Mouse (Mus musculus) left cerebral cortex, adult 2 months (tissue): ENCODE measurements around the gene Vmn1r211. TPM values are rescaled to one million over a fixed set of nuclear protein-coding genes. Genes with fewer than 3 reads are reported as not detected.
"Not testable (repeated sequence)": the region's sequence is repeated elsewhere in the genome, so short reads cannot be mapped to it uniquely, and the experiment has no call there.

ENCODE experiments used
- DNase-seq, 2 experiments: peaks; one replicate each; pipeline ENCODE4 v3.0.0; 2021 to 2022; ENCODE audit warnings: low spot score in 2 of 2, mixed read lengths in 1 of 2; ENCODE audit errors: extremely low spot score in 1 of 2
- H3K27ac ChIP-seq: fragments of 200-600 bp; 2 replicates; pipeline ENCODE4 v1.8.1; 2022
- H3K4me3 ChIP-seq: fragments of 200-600 bp; 2 replicates; pipeline ENCODE4 v1.8.1; 2022
- CTCF ChIP-seq: fragments of 200-600 bp; IDR thresholded peaks from 2 replicates; pipeline ENCODE4 v1.8.1; 2022; ENCODE audit warnings: antibody characterized with exemption, mild to moderate bottlenecking, moderate library complexity
- intact Hi-C: fragments of 180-260 bp; cut with DNase I; formaldehyde crosslinking; loops from one replicate; pipeline ENCODE4 v1.15.1; 2025
- long read RNA-seq, 2 experiments: library from polyadenylated mRNA; stranded (forward); transcript quantifications; one replicate each; pipeline ENCODE4 v2.0.0; 2021; ENCODE audit warnings: borderline mapping rate in 2 of 2
- total RNA-seq, 2 experiments: library from RNA; stranded (reverse); gene quantifications; 2 replicates each; pipeline ENCODE4 v1.2.3; 2021

The Vmn1r211 gene
- total RNA-seq: not detected
- long read RNA-seq, experiment 1: 0 reads
- long read RNA-seq, experiment 2: 0 reads

DNA sequence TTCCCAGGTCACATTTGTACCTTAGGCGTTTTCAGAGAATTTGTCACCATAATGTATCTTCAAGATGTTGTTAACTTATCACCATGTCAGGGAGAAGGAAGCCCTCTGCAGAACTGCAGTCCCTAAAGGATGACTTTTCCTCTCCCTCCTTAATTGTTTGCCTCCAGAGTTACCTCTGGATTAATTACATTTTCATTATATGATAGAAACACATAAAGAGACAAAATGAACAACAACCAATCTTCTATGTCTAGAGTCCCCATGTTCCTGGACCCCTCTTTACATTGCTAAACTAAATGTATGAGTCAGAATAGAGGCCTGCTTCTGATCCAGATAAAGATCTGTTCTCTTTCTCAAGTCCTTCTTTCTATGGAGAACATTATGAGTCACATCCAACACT is at the start of gene Vmn1r211:
Gene Vmn1r211, minus strand, starts transcription at position 101 of the 400 bp plus-strand sequence.
- DNase-seq: no peak
- intact Hi-C loops: no loop called here
- Histone ChIP-seq H3K27ac (no peak within 1 kb of the TSS), H3K4me3 (no peak within 1 kb of the TSS)
- no peak for TF ChIP-seq CTCF

DNA sequence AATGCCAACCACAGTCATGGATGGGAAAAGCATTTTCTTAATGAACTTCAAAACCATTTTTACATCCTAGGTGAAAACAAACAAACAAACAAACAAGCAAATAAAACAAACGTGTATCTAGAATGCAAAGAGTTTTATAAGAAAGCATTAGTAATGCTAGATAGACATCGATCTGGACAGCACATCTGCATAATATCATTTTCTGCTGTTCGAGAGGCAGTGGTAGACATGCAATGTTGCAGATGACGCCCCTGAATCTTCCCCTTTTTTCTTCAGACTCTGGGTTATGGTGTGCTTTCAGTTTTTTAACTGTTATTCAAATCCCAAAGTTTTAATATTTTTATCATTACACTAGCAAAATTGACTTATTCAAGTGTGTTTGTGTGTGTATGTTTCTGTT is 26.7 kb upstream of the Vmn1r211 start, which contains the start of gene Vmn1r212:
Gene Vmn1r212, minus strand, starts transcription at position 101 of the 400 bp plus-strand sequence.
- Histone ChIP-seq H3K27ac (no peak within 1 kb of the TSS), H3K4me3 (no peak within 1 kb of the TSS)
- no peak for TF ChIP-seq CTCF
- intact Hi-C loops: no loop called here
- no peak for DNase-seq

DNA sequence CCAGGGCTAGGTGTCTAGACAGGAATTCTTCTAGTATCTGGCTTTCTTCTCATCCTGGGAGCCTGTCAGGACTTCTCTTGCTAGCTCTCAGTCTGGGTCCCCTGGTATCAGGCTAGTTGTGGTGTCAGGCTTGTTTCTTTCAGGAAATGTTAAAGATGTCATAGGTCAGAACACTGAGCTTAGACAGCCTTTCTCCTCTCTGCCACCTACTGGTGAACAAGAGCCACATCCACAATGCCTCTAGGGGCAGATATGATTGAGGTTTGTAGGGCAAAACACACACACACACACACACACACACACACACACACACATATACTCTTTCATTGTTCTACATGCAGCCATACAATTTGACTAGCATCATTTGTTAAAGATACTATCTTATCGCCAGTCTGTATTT is 21.9 kb upstream of the Vmn1r211 start:
- DNase-seq: no peak
- intact Hi-C loops: no loop called here
- Histone ChIP-seq H3K27ac (no peak overlapping the region), H3K4me3 (no peak overlapping the region)
- TF ChIP-seq CTCF: no peak; the same call in 1 of the 2 replicates

DNA sequence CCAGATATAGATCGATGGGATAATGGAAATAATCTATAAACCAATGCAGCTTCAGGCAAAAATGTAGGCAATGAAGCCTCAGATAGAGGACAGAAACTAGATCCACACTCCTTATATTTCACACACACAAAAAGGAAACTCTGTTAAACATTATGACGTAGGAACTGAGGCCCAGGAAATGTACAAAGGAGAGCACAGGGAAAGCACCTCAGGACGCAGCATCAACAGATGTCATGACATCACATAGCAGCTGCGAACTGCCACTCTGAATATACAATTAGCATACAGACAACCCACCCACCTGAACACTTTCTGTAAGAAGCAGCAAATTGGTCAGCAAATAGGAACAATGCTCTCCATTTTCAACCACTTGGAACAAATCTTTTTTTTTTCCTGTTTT is 2.6 kb downstream of the Vmn1r211 start:
- TF ChIP-seq CTCF: no peak
- DNase-seq: no peak
- intact Hi-C loops: no loop called here

DNA sequence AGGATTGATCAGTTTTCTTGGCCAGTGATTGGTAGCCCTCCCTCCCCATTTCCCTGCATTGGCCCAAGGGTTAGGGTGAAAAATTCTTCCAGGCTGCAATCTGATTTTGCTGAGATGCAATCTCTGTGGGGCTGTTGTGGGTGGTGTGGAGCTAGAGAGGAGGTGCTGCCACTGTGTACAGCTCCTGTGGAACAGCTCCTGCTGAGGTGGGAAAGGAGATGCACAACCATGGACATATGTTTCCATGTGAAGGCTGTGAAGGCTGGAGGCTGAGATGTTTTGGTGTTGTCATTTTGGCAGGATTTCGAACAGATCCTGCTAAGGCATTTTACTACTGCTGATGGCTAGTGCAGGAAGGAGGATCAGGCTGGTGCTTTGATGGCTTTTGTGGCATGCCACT is 10.6 kb downstream of the Vmn1r211 start:
- intact Hi-C loops: no loop called here
- H3K4me3 ChIP-seq: no peak overlapping the region
- no peak for TF ChIP-seq CTCF
- H3K27ac ChIP-seq: no peak overlapping the region
- DNase-seq: no peak

More for the DNA sequence above, 2.6 kb downstream of the Vmn1r211 start:
- Histone ChIP-seq H3K27ac (no peak overlapping the region), H3K4me3 (no peak overlapping the region)

DNA sequence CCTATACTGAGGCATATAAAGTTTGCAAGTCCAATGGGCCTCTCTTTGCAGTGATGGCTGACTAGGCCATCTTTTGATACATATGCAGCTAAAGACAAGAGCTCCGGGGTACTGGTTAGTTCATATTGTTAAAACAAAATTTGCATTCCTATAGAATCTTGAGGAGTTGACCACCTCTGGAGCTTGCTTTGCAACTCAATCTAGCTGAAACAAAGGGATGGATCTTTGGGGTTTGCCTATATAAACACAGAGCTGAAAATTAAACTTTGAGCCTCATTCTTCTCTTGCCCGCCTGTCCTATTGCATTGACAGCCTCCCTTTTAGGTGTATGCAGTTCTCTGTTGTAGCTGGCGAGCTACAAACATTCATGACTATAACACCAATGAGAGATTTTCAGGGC is 13.1 kb downstream of the Vmn1r211 start:
- H3K4me3 ChIP-seq, intact Hi-C loops, DNase-seq, H3K27ac ChIP-seq: not testable (repeated sequence)

DNA sequence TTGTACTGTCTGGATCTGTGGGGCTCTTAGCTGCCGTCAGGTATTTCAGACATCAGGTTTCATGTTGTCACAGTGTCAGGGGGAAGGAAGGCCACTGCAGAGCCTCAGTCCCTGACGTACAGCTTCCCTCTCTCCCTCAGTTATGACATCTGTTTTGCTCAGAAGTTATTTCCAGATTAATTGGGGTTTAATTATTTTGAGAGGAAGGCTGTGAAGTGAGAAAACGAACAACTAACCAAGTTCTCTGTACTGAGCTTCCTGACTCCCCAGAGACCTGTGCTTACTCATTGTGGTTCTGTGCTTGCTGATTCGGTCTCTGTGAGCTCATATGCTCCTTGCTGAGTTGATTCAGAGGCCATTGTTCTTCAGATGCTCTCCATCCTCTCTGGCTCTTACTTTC is 26.1 kb downstream of the Vmn1r211 start, which contains the start of gene Vmn1r210:
Gene Vmn1r210, minus strand, starts transcription at position 101 of the 400 bp plus-strand sequence.
- intact Hi-C loops: no loop called here
- DNase-seq: no peak
- Histone ChIP-seq H3K4me3 (no peak within 1 kb of the TSS), H3K27ac (no peak within 1 kb of the TSS)
- TF ChIP-seq CTCF: no peak

DNA sequence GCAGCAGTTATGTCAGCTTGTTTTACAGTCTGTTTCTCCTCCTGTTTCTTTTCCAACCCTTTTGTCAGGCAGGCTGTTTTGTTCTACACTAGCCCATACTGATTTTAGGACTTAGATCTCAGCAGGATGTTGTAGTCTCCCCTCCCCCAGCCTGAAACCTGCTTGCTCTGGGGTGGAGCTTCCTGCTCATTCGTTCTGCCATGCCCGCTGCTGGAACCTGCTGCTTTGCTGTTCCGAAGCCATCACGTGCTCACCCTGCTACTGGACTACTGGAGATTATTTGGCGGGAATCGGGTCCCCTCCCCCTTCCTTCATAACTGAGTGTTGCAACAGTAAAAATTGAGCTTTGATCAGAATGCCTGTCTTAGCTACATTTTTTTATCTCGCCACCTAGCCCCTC is 28.0 kb downstream of the Vmn1r211 start:
- H3K4me3 ChIP-seq, DNase-seq, H3K27ac ChIP-seq, intact Hi-C loops: not testable (repeated sequence)

DNA sequence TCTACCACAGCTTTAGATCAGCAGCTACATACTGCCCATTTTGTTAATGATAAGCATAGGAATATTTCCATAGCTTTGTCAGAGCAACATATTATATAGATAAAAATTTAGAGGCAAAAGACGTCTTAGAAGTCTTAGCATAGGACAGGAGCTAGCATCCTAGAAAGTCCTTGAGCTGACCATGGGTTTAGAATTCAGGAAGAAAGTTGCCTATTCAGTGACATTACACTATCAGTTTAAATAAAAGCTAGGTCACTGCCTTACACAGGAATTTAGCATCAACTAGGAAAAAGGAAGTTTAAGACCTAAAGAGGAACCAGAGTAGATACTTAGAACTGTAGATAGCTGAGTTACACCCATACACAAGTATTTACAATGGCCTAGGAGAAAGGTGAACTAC is 35.8 kb downstream of the Vmn1r211 start:
- DNase-seq, intact Hi-C loops, H3K4me3 ChIP-seq, H3K27ac ChIP-seq: not testable (repeated sequence)

DNA sequence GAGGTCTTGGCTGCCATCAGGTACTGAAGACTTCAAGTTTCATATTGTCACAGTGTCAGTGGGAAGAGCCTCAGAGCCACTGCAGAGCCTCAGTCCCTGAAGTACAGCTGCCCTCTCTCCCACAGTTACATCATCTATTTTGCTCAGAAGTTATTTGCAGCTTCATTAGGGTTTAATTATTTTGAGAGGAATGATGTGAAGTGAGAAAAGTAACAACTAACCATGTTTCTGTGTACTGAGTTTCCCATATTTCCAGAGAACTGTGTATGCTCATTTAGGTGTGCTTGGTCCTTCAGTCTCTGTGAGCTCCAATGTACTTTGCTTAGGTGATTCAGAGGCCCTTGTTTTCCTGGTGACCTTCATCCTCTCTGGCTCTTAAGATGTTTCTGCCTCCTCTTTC is 47.8 kb downstream of the Vmn1r211 start, which contains the start of gene Vmn1r209:
Gene Vmn1r209, minus strand, starts transcription at position 101 of the 400 bp plus-strand sequence.
- intact Hi-C loops, H3K4me3 ChIP-seq, DNase-seq, H3K27ac ChIP-seq: not testable (repeated sequence)

Other genes with a start within 250 kb of the Vmn1r211 start
- under 1 TPM; 0.09 to 0.14 TPM for gene Vmn1r206, start 233.3 kb downstream of the Vmn1r211 start, total RNA-seq
- under 1 TPM in 1 of 2 experiments, not detected in 1; 0.14 TPM for gene Vmn1r207-ps, start 127.9 kb downstream of the Vmn1r211 start, total RNA-seq
- not detected for gene Vmn1r208, start 80.2 kb downstream of the Vmn1r211 start, total RNA-seq
- under 1 TPM in 1 of 2 experiments, not detected in 1; 0.05 TPM for gene Vmn1r209, start 47.9 kb downstream of the Vmn1r211 start, total RNA-seq
- gene Vmn1r210, start 26.2 kb downstream of the Vmn1r211 start, total RNA-seq: not detected
- gene Vmn1r212, start 26.6 kb upstream of the Vmn1r211 start, total RNA-seq: not detected
- gene Vmn1r213, start 150.1 kb upstream of the Vmn1r211 start, total RNA-seq: not detected
- gene Vmn1r214, start 172.9 kb upstream of the Vmn1r211 start, total RNA-seq: not detected
- gene Vmn1r215, start 210.5 kb upstream of the Vmn1r211 start, total RNA-seq: not detected